Mouse (Mus musculus) T-cell, adult 2 months (primary cell): ENCODE measurements around the gene Ccdc9b.

Experiments used
- DNase-seq: peaks from one replicate; pipeline ENCODE4 v3.0.0; 2022; ENCODE audit warnings: low spot score

Gene Ccdc9b

DNA sequence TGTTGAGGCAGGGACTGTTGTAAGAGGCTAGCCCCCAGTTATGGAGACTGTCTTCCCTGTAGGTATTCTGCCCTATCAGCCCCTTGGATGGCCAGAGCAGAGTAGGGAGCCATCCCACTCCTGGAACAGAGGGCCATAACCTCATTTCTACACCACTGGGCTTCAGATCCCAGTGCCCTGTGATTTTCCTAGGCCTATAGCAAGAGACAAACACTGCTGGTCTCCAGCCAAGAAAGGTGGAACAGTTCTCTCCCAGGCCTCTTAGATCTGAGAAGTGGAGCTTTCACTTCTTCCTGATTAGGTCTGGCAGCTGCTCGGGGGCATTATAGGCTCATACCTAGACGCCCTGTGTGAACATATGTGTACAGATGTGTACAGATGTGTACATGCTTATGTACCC is 13.8 kb upstream of the Ccdc9b start:
- no peak for DNase-seq

DNA sequence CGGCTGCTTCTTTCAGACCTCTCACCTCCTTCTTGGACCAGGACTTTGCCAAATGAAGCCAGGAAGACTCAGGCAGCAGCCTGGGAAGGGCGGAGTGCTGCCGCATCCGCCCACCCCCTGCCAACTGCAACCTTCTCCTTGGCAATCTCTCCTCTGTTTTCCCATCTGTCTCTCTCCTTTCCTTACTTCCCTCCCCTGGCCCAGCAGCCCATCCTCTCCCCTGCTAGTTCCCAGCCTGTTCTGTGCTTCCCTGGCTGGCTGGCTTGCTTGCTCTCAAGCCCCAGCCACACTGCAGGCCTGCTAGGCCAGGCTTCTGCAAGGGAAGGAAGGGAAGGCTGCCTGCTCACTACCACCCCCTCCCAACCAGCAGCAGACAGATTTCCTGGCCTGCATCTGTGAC is 13.4 kb upstream of the Ccdc9b start:
- no peak for DNase-seq

DNA sequence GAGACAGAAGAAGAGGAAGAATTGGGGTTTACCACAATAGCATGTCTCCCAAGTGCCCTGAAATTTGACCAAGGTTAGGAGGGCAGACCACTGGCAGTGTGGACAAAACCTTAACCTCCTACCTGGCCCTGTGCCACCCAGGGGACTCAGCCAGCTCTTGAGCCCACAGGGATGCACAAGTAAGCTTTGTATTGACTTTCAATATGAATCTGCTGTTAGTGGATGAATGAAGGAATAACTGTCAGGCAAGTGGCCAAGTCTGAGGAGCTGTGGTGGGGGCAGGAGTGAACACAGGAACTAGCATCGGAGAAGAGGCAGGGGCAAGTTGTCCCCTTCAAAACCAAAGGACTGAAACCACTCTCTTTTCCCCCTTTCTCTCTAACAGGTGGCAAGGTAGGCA is 12.9 kb upstream of the Ccdc9b start:
- DNase-seq, result no peak

DNA sequence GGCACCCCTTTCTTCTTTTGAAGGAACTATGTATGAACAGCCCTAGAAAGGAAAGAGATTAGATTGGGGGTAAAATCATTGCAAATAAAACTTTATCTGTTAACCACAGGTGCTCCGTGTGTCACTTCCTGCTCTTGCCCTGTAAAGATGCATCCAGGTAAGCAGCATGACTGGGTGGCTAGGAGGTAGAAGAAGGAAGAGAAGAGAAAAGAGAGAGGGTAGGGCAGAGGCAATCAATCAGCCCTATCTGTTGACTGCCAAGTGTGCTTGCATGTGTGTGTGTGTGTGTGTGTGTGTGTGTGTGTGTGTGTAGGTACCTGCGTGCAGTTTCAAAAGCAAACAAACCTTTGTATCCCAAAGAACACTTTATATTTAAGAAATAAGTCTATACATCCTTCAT is 12.1 kb upstream of the Ccdc9b start:
- DNase-seq, result no peak

DNA sequence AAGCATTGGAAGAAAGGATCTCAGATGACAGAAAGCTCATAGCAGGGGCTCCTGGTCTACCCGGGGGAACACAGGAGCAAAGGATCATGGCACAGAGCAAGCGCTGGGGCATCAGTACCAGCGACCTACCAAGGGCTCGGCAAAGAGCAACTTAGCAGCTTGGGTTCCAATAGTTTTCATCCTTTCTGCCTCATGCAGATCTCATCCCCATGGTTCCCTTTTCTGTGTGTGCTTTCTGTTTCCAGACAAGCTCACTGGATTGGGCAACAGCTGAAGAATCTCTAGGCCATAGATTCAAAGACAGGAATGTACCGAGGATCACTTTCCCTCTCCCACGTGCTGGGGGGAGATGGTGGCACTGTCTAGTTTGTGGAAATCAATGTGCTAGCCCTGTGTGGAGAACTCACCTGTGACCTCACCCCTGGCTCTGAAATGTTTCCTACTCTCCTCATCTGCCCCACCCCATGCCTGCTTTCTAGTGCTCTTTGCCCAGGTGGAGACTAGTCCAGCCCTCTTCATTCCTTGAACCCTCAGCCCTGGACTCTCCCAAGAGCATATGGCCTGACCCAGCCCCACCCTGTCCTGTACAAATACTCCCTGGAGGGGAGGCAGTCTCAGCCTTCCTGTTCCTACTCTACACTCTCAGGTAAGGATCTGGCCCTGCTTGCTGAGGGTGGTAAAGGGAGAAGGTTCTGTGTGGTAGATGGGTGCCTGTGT is 9.9 kb upstream of the Ccdc9b start, which contains the start of gene Phgr1:
TSS of gene Phgr1 (plus strand) at position 612 of the 717 bp plus-strand sequence.
- no peak for DNase-seq

DNA sequence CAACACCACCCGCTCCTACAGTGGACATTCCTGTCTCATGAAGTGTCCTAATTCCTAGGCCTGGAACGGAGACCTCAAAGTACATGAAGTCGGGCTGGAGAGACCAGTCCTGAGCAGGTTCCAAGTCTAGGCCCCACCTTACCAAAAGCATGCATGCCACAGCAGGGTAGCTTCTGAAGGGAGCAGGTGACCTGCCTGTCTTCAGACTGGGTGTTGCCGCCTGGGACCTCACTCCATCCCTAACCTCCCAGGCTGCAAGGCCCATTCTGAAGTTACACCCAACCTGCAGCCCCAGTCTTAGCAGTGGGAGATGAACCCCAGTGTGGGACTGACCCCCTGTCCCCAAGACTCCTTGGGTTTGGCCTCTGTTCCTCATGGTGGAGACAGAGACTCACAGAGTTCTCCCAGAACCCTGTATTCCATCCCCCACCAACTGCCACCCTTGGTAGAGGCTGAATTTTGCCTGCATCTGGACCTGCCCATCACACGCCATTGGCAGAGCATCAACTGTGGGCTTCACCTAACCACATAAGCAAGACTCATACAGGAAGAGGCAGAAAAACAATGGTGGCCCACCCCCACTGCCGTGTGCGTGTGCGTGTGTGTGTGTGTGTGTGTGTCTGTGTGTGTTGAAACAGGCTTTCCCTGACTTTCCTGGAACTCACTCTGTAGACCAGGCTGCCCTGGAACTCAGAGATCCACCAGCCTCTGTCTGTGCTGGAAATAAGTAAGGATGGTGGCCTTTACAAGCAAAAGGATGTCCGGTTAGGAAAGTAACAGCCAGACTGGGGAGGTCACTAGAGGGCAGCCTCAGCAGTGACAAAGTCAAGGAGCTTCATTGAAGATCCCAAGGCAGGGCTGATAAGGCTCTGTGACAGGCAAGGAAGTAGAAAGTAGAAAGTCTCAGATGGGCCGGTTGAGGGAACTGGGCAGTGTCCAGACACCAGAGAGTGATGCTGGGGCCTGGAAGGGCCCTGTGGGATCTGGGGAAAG is 3.9 kb upstream of the Ccdc9b start:
- no peak for DNase-seq

DNA sequence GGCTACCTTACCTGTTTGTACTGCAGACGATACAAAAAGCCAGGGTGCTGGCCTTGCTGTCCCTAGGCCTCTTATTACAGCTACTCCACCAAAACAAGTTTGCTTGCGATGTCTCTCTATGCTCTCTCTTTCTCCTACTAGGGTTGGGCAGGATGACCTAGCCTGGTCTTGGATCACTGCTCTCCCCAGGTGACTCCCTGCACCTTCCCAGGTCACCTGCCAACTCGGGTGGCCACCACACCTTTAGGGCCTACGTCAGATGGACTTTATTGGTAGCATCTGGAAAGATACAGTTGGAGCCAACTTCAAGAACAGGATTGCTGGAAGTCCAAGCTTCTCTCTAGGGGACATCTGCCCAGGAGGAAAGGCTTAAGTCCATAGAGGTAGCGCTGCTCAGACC is 2.4 kb upstream of the Ccdc9b start:
- DNase-seq, result no peak

DNA sequence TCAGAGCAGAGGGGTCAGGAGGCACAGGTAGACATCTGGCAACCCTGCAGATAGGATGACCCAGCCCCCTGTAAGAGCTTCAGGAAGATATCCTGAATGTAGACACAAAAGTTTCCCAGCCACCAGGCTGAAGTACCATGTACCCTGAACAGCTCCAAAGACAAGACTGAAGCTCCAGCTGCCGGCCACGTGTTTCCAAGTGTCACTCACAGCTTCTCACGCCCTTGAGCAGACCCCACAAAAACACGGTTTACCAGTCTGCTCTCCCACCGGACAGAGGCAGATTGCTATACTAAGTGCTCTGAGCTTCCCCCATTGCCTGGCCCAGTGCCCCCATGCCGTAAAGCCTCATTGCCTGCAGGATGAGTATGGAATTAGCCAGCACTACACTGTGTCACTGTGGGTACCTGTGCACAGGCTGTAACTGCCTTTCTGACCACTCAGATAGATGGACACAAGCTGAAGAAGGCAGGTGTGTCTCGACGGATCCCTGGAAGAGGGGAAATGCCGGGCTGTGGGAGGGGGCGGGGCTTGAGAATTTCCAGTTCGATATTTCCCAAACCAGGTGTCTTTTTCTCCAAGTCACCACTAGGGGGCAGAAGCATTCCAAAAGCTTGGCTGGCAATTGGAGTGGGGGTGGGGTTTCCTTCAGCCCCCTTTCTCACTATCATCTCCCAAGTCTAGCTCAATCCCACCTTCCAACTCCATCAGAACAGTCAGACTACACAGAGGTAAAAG is 1.8 kb upstream of the Ccdc9b start:
- DNase-seq, result peak; percentile 29

DNA sequence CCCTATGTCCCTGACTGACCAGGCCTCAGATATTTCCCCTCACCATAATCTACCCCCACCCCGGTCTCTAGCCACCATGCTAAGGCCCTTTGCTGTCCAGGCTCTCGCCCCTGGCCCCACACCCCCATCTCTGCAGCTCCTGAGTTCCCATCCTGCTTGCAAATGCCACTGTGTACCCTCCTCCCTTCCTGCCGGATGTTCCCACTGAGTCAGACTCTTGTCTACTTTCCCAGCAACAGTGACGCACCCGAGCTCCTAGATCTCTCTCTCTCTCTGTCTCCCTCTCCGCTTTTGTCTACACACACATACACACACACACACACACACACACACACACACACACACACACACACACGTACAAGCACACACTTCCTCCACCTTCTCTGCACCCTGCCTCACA is 1.0 kb upstream of the Ccdc9b start:
- no peak for DNase-seq

DNA sequence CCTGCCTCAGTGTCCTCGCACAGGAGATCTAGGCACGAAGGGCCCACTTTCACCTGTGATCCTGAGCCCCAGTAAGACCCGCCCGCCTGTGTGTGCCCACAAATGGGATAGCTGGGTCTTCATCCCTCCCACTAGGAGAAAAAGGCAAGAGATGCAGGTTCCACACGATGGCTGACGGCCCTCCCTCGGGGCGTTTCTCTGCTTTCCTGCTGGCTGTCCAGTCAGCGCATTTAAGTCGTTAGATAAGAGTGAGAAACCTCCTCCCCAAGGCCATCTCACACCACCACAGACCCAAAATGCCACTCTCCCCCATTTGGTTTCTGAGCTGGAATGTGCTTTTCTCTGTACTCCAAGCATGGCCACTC is 305 bp upstream of the Ccdc9b start:
- no peak for DNase-seq

DNA sequence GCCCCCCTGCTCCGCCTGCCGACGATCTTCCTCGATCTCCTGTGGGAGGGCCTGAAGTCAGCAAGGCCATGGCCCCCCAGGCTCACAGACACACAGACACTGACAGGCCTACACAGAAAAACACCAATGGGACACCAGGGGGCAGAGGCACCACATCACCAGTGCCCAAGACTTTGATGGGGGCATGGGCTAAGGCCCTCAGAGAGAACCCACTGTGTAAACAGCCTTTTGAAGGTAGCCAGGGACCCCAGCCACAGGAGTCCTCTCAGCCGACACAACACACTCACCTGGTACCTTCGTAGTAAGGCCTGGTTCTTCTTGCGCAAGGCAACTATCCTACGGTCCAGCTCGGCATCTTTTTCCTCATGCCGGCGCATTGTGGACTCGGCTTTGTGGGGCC is 1.1 kb downstream of the Ccdc9b start:
- DNase-seq, result no peak

DNA sequence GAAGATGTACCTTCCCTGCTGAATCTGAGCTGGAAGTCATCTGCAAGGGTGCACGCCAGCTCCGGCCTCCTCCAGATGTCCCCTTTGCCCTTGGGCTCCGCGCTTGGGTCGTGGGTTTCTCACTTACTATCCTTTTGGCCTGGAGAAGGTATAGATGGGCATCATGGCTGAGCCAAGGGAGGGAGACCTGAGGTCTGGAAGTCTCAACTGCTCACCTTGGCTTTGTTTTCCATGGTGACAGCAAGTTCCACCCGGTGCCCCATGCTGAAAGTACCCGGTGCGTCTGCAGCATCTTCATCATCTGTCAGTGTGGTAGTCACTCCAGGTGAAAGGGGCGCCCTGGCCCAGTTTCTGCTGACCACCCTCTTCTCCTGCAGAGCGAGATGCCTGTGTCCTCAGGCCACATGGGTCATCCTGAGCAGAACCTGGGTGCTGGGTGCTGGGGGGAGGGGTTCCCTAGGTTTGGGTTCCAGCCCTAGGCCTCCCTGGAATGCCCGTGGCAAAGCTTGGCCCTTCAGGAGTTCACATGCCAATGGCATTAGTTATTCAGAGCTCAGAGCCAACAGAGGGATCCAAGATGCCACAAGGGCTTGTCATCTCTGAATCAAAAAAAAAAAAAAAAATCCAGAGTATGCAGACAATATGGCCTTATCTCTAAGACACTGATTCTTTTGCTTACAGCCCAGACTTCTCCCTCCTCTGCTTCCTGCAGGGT is 2.0 kb downstream of the Ccdc9b start:
- no peak for DNase-seq

DNA sequence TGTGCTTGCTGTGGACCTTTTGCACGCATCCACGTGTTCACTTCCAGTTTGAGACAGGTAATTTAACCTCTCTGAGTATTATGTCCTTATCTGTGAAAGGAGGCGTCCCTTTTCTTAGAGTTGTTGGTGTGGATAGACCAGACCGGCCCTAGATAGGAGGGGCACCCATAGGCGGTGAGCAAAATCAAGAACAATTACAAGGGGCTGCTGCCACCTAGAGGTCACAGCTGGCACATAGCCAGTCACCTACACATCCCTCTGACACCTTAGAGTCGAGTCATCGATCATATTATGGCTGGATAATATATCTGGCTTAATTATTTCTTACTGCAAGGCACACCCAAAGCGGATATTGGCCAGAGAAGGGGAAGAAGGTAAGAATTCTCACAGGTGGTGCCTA is 2.6 kb downstream of the Ccdc9b start:
- peak; percentile 80 for DNase-seq

DNA sequence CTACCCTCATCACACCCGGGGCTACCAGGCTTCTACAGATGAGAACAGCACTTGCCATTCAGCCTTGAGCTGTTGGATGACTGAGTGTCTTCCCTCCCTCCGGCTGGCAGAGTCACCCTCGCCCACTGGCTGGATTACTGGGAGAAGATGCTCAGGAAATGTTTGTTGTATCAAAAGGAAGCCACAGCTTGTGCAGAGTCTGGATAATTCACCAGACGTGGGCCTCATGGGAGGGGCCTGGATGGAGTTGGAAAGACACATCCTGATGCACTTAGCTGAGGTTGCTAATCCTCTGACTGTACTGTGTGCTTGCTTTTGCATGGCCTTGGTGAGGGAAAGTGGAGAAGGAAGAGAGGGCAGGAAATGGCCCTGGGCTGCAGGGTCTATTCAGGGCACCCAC is 6.4 kb downstream of the Ccdc9b start:
- DNase-seq, result no peak

DNA sequence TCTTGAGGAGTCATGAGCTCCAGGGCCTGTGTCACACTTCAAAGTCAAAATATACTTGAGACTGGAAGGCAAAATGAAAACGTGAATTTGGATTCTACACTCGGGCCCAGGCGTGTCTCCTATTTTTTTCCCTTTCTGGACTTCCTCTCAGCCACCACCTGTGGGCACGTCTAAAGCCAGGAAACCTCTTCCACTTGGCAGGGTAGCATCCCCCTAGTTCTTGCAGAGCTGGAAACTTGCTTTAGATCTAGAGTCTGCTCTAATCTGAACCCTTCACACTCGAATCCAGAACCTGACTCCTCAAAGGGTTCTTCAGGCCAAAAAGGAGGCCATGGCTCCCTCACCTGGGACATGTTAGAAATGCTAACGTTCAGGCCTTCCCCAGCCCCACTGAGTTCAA is 7.1 kb downstream of the Ccdc9b start:
- no peak for DNase-seq

DNA sequence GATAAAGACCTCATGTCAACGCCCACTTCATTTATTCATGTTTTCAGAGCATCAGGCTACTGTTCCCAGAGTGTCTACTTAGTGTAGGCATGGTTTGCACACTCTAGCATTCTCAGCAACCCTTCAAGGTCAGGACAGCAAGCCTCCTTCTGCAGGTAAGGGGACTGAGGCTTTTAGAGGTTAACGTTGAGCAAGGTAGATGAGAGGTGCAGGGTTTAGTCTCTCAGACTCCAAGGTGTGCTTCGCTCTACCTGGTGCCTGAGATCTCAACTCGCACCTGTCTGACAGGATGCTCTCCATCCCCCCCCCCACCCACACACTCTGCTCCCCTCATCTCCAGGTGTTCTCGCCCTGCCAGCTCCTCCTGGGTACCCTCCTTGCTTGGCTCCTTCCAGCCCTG is 8.3 kb downstream of the Ccdc9b start:
- no peak for DNase-seq

DNA sequence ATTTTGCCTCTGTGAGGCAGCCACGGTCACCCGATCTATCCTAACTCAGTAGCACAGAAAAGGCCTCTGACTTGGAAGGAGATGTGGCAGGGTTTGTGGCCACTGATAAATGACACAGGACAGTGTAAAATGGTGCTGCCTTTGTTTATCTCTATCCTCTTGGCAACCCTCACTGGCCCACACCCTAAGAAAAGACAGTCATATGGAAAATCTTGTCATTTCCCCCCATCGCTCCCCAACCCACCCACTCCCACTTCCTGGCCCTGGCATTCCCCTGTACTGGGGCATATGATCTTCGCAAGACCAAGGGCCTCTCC is 9.7 kb downstream of the Ccdc9b start:
- no peak for DNase-seq

DNA sequence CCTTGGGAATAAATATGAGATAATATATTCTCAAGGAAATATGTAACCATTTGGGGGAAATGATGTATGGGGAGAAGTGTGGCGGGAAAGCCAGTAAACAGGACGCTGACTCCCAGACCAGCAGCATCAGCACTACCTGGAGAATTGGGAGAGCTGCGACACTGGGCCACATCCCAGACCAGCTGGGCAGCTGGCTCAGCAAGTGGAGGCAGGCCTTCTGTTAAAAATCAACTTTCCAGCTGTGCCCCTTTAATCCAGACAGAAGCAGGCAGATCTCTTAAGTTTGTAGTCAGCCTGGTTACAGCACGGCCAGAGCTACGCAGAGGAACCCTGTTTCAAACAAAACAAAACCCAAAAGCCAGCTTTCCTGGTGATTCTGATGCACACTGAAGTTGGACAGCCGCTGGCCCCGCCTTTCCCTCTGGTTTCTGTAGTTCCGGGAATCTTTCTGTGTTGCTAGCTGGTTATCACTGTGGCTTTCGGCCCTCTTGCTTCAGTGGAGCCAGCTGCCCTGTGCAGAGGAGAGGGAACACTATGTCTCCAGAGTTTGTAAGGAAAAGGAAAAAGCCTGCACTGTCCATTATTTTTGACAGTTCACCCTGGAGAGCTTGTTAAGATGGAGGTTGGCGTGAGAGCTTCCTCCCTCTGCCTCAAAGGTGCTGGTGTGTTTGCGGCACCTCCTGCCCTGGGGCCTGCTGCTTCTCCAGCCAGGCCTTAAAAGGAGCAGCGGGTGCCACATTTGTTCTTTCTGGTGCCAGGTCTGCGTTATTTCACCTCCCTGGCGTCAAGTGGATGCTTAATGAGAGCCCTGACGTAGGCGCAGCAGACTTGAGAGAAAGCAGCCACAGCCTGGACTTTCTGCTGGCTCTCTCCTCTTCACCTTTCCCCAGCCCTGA is 10.3 kb downstream of the Ccdc9b start:
- no peak for DNase-seq

DNA sequence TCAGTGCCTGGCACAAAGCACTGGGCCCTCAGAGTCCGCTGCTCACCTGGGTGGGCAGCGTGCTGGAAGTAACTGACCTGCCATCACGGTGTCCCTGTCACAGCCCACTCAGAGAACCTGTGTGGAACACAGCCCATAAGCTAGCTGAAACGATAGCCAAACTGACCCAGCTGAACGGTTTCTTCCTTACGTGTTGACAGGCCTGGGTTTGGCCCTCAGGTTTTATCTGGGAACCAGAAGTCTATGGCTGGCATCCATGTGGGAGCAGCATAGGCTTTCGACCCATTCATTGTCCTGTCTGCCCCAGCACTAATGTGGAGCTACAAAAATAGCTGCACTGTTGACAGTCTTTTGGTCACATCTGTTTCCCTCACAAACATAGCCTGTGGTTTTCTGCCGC is 12.0 kb downstream of the Ccdc9b start:
- DNase-seq, result no peak

DNA sequence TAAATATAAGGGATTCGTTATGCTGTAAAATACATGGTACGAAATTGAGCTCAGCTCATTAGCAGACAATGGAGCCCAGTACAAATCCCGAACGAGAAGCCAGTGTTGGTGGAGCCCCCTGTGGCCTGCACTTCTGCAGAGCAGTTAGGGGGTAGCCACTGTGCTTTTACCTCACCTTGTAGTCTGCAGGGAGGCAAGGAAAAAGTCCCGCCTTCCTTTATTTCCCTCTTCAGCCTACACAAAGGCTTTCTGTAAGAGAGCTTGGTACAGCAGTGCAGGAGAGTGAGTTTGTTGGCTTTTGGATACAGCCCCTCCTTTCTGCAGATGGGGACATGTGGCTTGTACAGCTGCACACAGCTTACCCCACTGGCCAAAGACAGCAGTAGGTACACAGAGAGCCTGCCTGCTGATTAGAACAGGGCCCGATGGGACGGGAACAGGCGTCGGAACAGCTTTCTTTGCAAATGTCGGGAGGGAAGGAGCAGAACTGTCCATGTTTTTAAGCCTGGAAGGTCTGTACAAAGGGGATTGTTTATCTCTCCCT is 13.0 kb downstream of the Ccdc9b start:
- DNase-seq, result no peak
